Mouse (Mus musculus) bone marrow, adult 2 months (tissue): Measurements from ENCODE around the gene Pan3.

Experiments
- CTCF ChIP-seq: fragments of 200-500 bp; IDR thresholded peaks from 2 replicates; pipeline ENCODE4 v1.5.1; 2011; ENCODE audit warnings: low read length, control low read depth; ENCODE audit not compliant: control insufficient read depth, insufficient read depth
- POLR2A ChIP-seq: fragments of 200-500 bp; IDR thresholded peaks from 2 replicates; pipeline ENCODE4 v1.6.1; 2011; ENCODE audit warnings: low read depth, mild to moderate bottlenecking, control low read depth, low read length, borderline replicate concordance; ENCODE audit not compliant: control insufficient read depth

DNA sequence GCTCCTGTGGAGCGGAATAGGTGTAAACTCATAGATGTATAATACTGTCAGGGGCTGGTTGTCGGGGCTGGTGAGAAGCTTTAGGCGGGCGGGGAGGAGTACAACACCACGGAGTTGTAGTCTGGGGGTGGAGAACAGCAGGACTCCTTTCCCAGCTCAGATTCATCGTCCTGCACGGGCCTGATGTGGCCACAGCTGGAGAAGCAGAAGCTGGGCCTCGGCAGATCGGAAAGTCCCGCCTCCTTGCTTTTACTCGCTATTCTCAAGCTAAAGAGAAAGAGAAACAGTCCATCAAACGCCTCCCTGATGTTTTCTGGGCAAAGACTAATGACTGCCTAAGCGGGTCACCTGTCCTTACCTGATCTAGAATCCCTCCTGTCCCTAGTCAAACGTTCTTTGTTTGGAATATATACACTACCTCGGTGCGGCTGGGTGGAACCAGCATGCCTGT, 134.2 kb downstream of the Pan3 start:
- TF ChIP-seq POLR2A (no peak), CTCF (no peak)
